Mouse (Mus musculus) right cerebral cortex, adult 18-20 months (tissue): Measurements from ENCODE around the gene Olfr160.

Source experiments
- DNase-seq: peaks from one replicate; pipeline ENCODE4 v3.0.0; 2022; ENCODE audit warnings: mixed read lengths

Olfr160 gene

DNA sequence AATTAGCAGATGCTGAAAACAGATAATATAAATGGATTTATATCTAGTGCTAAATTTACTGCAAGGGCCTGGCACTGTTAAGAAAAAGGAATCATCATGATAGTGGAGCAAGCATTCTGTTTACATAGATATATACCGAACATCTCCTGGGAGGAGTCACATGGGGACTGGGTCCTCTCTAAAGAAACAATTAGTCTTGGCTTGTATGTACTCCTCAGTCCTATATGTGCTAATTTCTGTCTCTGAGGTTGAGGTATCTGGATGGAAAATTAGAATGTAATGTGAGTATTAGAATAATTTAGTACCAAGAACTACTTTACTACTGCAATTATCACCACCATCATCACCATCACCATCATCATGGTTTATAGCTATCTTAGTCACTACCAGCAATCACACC, at the start of gene Olfr160:
Gene Olfr160, minus strand, starts transcription at position 101 of the 400 bp plus-strand sequence.
- no peak for DNase-seq

DNA sequence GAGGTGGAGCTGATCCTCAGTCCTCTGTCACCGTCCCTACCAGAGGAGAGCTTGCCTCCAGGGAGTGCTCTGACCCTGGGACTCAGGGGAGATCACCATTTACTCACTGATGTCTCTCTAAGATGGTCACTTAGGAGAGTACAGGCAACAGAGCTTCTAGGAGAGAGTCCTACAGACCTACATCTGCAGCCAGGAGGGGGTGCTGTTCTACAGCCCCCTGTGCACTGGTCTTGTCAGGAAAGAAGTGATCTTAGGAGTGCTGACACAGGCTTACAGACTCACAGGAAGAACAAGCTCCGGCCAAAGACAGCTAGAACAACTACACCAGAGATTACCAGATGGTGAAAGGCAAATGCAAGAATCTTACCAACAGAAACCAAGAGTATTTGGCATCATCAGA, 46.5 kb upstream of the Olfr160 start:
- no peak for DNase-seq

DNA sequence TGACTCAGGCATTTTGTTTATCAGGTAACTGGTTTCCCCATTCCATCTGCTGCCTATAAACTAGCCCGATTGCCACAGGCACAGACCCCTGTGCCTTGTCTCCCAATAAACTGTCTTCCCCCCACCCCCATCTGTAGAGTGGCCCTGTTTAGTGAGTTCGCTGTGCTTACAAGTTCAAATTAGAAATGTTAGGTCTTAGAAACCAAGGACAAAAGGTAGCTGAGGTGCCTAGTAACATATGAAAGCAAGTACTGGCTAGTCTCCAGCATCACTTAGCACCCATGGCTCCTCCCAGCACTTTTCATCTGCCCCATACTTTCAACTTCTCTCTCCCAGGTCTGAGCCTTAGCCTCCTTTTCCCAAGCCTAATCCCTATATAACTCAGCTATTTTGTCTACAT, 45.7 kb upstream of the Olfr160 start:
- no peak for DNase-seq

DNA sequence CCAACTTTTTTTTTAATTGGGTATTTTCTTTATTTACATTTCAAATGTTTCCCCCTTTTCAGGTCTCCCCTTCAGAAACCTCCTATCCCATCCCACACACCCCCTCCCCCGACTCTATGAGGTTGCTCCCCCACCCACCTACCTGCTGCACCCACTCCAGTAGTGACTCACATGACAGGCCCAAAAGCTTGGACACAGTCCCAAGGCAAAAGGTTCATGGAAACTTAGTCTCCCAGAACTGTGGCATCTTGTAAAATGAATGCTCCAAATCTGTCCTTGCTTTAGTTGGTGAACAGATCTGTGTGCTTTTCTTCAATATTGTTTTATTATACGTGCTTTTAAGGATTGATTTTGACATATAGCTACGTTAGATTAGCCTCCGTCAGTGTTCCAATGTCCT, 36.0 kb upstream of the Olfr160 start:
- no peak for DNase-seq

DNA sequence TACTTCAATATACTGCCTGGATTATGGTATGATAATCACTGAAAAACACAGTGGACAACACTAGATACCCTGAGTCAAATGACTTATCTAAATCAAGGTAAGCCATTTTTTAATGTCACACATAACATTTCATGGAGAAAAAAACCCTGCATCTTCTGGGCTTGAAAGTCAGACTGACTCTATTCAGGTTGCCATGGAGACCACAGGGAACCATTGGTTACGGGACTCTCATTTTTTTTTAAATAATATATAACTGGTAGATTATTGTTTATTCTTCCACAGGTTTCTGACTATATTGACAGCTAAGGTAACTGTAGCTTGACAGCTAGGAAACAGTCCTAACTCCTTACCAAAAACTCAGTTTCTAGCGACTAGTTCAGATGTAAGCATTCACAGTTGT, 35.4 kb upstream of the Olfr160 start:
- no peak for DNase-seq

DNA sequence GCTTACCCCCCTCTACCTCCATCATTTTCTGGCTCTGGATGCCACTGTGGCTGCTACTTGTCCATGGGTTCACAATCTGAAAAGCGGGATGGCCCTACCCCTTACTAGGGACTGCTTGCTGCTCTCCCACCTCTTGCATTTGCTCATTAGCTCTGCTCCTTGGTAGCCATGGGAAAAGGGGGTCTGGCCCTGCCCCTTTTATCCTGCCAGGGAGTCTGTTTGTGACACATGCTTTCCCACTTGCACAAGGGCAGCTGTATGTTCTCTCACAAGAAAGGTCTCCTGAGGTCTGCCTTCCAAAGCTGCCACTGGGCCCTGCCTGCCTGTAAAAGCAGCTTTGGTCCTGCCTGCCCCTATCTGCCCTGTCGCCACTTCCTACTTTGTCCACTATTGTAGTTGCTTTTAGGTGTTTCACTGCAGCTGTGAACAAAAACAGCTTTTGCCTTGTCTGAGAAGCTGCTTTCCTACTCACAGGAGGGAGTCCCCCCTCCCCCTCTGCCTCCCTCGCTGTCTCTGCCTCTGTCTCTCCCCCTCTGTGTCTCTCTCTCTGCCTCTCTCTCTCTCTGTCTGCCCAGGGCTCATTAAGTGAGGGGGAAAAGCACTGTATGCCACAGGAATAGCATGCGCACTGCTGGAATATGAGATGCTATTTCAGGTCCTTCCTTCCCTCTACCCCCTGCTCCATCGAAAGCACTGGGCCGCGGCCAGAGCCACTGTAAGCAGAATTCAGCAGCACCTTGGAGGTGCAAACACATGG, 34.4 kb upstream of the Olfr160 start:
- peak; percentile 39 for DNase-seq

DNA sequence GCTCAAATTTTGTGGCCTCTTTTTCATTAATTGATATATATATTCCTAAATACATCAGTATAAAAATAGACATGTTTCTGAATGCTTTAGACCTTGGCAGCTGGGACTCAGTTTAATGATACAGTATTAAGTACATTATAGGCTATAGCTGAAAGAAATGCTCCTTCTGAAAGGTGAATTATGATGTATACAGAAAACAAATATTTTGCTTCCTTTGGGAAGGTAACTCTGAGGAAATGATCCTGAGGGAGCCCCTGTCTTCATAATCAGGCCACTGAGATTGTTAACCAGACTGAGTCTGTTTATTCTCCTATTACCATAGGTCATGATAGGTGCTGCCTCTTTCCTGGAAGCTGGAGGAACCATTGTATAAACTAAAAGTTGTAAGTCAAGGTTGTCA, 28.8 kb upstream of the Olfr160 start, which contains the start of gene Olfr874:
Gene Olfr874, plus strand, starts transcription at position 301 of the 400 bp plus-strand sequence.
- no peak for DNase-seq

DNA sequence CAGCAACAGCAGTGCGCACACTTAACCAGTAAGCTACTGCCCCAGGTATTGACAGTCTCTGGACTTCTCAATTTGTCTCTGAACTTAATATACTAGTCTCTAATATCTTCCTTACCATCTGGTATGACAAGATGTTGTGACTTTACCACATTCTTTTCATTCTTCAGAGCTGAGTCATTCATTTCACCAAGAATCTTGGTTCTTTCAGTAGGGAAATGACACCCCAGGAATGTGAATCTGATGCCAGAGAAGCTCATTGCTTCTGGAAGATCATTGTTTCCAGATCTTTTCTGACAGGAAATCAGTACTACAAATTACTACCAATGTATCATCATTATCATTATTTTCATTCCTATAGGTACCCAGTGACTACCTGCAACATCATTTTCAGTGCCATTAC, 18.3 kb upstream of the Olfr160 start:
- DNase-seq: no peak

DNA sequence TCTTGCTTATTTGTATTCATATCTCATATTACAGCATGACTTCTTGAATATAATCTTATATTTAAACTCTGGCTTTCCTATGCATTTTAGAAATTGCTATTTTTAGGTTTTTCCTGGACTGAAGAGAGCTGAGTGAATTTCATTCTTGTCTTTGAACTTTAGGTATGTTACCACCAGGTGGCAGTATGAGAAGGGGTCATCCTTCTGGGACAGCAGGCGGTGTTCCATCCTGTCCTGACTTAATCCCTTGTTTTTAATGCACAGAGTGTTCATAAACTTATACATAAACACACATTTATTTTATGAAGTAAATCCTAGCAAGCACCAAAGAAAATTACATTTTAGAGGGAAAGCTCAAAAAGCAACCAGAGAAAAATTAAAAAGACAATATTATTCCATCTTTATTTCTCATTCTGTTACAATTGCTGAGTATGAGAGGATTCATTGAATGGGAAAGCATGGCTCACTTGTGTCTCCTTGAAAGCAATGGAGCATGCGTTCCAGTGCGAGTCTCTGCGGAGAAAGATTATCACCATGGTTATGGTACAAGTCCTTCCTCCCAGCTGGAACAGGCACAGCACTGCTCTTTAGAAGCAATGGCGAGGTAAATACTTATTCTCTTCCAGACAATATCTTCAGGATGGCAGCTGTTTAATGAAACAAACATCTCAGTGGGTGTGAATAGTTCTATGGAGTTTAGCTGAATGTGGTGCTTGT, 25.9 kb downstream of the Olfr160 start:
- DNase-seq: no peak

DNA sequence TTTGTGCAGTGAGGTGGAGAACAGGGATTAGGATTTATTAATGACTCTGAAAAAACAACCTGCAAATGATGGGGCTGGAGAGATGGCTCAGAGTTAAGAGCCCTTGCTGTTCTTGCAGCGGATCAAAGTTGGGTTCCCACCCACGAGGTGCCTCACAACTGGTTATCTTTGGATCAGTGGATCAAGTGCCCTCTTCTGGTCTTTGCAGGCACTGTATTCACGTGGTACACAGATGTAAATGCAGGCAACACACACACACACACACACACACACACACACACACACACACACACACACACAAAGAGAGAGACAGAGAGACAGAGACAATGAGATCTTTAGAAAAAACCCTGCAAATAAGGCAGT, 28.1 kb downstream of the Olfr160 start:
- no peak for DNase-seq

DNA sequence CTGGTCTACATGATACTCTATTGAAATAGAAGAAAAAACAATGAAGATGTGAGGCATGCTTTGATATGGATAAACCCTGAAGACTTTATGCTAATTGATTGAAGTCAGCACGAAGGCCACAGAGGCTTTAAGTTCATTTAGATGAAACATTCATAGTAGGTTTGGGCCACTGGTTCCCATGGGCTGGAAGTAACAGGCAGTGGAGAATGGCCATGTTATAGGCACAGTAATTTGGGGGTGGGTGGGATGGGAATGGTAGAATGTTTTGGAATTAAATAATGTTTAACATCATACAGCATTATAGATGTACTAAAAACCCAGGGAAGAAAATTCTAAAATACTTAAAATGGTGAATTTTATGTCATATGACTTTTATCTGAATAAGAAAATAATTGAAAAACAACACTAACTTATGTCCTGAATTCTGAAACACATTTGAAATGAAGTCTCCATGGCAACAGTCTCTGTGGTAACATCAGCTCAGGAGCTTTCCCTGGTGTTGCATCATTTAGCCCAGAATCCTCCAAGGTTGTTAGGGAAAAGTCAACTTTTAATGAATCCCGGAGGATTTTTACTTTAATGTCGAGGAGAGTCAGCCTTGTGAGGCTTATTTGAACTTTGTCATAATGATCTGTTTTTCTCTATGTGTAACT, 28.6 kb downstream of the Olfr160 start:
- no peak for DNase-seq

DNA sequence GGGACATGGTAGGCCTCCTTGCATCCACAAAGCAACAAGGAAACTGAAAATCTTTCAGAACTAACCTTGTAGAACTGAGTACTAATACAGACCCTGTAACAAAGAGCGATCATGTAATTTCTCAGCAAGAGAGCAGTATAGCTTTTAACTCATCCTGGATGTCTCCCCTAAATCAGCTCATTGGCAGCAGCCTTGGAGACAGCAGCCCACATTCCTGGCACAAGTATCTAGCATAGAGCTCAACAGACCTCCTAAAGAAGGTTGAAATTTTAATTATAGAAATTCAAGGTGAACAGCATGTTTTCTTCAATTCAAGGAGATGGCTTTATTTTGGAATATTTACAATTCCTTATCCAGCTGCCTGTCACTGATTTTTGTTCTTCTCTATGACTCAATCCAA, 34.9 kb downstream of the Olfr160 start:
- DNase-seq: peak; percentile 57

DNA sequence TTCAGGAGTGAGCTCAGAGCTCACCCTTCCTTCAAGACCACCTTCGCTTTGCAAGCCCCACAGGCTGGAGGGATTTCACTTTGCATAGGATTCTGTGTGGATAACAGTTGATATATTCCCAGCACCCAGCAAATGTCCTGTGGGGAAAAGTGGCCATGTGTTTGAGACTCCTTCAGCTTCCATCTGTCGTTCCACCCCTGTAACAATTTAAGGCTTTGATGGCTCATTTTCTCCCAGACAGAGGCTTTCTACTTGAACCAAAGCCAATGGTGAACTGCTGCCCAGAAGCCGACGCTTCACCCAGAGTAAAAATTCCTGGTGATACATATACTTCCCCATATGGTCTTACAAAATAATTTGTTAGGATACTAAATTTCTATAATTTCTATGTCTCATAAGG, 40.8 kb downstream of the Olfr160 start:
- peak; percentile 72 for DNase-seq

DNA sequence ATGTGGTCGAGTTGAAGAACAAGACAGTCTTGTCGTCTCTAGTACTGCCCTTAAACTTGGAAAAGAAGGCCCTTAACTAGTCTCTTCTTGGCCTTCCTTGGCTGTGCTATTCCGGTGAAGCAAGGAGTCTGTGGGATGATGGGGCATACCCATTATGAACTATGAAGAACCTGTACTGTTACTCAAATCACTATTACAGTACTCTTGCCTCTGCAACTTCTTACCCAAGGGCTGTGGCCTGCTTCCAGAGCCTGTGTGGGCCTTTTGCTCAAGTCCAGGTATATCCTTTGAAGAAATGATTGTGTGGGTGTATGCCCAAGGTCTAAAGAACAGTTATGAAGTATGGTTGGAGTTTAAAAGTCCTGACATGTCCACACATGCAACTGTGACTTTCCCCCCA, 45.8 kb downstream of the Olfr160 start:
- DNase-seq: no peak

DNA sequence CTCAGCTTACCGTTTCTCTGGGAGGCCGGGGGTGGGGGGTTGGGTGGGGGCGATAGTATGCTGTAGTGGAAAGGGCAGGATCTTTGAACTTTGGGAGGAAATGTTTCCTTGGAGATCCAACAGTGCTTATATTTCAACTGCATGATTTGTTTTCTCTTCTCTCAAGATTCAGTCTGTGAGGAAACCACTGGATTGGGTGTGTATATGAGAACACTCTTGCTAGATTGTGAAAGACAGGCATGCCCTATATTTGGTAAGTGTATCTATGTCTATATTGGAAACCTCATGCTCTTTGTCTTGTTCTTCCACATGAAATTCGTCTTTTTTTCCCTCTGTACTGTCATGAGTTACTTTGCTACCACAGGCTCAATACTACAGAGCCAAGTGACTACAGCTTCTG, 46.4 kb downstream of the Olfr160 start:
- DNase-seq: no peak

DNA sequence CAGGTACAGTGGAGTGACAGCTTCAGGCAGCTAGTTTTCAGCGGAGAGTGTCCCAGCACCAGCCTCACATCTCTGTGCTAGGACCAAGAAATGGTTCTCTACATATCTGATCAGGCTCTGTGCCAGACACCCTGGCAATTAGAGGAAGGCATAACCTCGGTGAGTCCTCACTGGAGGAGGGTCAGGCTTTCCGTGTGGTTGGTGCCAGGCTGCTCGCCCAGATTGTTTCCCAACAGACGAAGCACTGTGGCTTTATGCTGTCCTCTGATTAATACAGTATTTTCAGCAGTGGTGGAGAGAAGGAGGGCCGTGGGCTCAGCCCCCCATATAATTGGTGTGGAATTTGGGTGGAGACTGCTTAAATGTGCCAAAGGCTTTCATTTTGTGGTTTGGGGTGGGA, 46.9 kb downstream of the Olfr160 start, which contains the start of gene Panx3:
Gene Panx3, minus strand, starts transcription at position 121 of the 400 bp plus-strand sequence.
- DNase-seq: no peak

DNA sequence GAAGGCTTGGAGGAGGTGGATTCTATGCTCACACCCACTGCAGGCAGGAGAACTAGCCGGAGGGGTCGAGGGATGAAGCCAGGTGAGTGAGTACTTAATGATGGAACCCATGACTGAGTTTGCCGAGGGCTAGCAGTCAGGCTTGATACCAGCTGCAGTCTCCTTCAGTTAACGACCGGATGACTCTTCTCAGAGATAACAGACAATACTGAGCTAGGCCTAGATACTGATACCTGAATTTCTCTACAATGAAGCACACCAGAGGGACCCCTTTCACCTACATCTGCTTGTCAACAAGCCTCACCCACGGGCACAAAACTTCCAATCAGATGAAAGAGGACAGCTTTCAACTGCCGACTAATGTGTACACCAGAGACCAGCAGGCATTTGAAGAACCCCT, 50.0 kb downstream of the Olfr160 start:
- DNase-seq: no peak

DNA sequence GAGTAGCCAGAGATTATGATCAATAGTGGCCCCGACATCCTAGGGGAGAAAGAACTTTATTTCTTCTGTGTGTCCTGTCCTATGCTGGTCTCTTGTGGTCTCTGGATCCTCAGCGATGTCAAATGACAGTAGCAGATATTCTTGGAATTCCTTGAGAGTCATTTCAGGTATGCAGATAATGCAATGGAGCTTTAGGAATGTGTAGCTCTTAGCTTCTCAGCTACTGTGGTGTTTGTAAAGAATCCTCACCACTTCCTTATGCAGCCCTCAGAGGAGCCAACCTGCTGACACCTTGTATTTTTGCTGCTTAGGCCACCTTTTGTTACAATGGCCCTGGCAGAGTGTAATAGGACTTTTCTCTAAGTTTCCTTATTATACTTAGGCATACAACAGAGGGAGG, 51.4 kb downstream of the Olfr160 start:
- DNase-seq: no peak

DNA sequence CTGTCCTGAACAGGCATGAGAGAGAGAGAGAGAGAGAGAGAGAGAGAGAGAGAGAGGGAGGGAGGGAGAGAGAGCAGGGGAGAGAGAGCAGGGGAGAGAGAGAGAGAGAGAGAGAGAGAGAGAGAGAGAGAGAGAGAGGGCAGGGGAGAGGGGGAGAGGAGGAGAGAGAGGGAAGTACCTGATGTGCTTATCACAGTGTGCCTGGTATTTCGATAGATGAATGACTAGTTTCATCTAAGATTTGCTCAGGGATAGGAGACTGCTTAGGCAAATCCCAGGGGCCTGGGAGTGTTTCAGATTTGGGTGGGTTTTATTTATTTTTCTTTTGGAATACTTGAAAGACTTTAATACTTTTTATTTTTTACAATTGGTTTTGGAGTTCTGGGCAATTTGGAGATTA, 52.8 kb downstream of the Olfr160 start:
- DNase-seq: no peak

DNA sequence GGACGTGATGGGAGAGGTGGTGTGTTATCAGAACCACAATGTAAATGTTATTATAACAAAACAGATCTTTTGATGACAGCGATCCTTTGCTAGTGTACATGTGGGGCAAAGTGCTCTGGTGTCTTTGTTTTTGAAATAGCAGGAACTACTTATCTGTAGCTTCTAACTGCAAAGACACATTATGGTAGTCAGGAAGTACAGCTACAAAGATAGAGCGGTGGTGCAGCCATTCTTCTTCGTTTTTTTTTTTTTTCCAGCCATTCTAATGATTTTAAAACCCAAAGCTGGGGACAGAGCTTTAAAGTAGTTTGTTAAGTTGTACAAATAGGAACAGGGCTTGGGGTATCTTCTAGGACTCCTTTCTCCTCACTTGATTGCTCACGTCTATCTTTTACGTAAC, 56.6 kb downstream of the Olfr160 start:
- DNase-seq: no peak
